Mouse (Mus musculus) ES-E14 (cell line): ENCODE results near the gene Coa7.

ENCODE experiments used
- CHD2 ChIP-seq: IDR thresholded peaks from 2 replicates; pipeline ENCODE4 v1.6.1; 2014; ENCODE audit warnings: mild to moderate bottlenecking, low read depth, low read length, inconsistent platforms
- MAFK ChIP-seq: IDR thresholded peaks from 2 replicates; pipeline ENCODE4 v1.6.1; 2014; ENCODE audit warnings: mild to moderate bottlenecking, low read depth, low read length, inconsistent platforms; ENCODE audit not compliant: insufficient read depth
- ZC3H11A ChIP-seq: IDR thresholded peaks from 2 replicates; pipeline ENCODE4 v1.6.1; 2012; ENCODE audit warnings: low read depth, mild to moderate bottlenecking, inconsistent platforms, low read length, borderline replicate concordance

- no peak for TF ChIP-seq CHD2
- TF ChIP-seq ZC3H11A, result no peak
- no peak for TF ChIP-seq MAFK
Observed at GRCm38 (mm10) chr4:108364111-108364476, 36.2 kb downstream of the Coa7 start.
